Mouse (Mus musculus): ENCODE results near the gene Rsph1. TPM values are rescaled to one million over a fixed set of nuclear protein-coding genes. Genes with fewer than 3 reads are reported as not detected.

Rsph1 gene
- total RNA-seq (2021) = 1 to 10 TPM; 1.7 to 2.1 TPM

DNA sequence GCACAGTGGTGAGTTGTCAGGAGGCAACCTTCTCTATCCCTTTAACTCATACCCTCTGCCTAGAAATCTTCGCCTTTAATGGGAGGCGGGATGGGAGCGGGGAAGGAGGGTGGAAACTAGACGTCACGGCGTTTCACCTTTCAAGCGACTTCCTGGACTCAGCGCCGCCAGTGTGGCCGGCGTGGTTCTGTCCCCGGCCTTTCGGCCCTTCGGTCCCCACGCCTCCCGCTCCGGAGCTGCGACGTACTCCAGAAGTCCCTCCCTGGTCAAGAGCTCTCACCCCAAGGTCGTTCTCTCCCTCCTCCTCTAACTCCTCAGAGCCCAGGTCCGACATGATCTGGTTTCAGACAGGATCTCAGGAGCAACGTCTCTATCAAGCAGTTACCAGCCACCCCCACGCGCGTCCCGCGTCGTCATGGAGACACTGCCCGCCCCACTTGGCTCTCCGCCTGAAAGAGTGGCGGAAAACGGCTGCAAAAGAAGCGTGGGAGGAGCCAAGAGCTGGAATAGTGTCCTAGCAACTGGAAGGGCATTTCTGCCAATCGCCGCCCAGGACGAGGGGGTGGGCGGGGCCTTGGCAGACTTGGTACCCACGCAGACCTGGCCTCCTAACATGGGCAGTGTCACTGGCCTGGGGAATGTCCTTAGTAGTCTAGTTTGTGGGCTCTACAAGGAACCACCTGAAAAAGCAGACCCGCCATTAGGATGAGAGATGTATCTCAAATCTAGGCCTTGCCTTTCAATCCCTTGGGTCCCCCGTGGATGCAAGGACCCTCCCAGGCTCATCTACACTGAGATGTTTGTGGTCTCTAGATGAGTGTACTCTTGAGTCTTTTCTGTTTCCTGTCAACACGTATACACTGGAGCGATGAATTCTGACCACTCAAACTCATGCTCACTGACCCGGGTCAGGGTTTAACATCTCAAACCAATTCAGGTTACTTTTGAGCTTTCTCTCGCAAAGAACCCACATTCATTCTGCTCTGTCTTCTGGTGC, at the start of gene Rsph1:
Gene Rsph1 (minus strand): TSS at position 462 of the 997 bp plus-strand sequence.
- DNase-seq (ENCODE audit: low spot score) = peak; percentile 95
- intact Hi-C loops (cut with DNase I) = no loop called here

- no peak for DNase-seq (ENCODE audit: low spot score)
- intact Hi-C loops (cut with DNase I) = no loop called here
These were observed 49.2 kb upstream of the Rsph1 start for GRCm38 (mm10) chr17:31326220-31326852.

DNA sequence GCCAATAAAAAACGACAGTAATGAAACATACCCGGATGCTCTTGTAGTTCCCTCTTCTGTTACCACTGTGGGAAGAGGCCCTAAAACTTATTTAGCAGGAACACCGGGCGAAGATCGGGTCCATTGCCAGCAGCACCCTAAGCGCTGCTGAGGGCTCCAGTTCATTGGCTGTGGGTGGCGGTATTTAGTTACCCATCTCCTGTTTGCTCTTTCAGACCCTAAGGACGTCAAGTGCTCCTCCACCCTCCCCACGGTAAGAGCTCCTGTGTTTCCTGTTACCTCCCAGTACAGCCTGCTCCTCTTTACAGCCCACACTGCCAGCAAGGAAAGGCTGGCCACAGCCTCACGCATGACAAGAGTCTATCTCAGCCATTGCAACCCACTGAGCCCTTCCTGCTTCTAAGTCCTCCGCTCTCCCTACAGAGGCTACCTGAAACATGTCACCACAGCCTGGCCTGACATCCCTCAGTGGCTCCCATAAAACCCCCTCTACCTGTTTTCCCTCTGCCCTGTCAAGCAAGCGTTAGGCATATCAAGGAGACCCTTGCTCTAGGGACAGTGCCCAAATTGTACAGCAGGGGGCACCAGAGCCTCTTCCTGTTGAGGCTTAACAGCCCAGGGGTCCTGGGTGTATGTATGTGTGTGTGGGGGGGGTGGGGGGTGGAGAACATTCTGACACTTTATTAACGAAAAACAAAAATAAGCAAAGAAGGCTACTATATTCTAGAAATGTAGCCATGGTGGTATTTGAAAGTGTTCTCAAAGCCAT, 48.5 kb upstream of the Rsph1 start:
- DNase-seq (ENCODE audit: low spot score) = no peak
- intact Hi-C loops (cut with DNase I) = no loop called here

- intact Hi-C loops (cut with DNase I) = no loop called here
- no peak for DNase-seq (ENCODE audit: low spot score)
These were observed 47.0 kb upstream of the Rsph1 start for GRCm38 (mm10) chr17:31324227-31324626.

DNA sequence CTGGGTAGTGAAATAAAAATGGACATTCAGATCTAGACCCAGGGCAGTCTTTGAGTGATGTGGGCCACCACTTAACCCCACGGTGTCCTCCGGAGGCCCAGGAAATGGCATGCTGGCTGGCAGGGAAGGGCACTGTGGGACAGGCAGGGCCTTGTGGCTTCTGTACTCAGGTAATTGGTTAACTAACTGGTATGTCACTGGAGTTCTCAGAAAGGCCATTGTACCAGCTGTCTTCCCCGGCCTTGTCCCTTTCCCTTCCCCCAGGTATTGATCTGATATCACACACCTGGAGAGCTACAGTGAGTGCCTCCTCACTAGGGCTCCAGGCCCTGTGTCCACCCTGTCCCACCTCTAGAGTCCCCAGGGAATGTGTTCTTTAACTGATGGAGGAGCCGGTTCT, 46.2 kb upstream of the Rsph1 start:
- intact Hi-C loops (cut with DNase I) = no loop called here

GRCm38 (mm10) chr17:31322446-31322845, 45.3 kb upstream of the Rsph1 start:
- intact Hi-C loops (cut with DNase I) = no loop called here
- no peak for DNase-seq (ENCODE audit: low spot score)

More for the DNA sequence above, 46.2 kb upstream of the Rsph1 start:
- no peak for DNase-seq (ENCODE audit: low spot score)

GRCm38 (mm10) chr17:31321425-31321824, 44.2 kb upstream of the Rsph1 start:
- intact Hi-C loops (cut with DNase I) = no loop called here
- no peak for DNase-seq (ENCODE audit: low spot score)

- intact Hi-C loops (cut with DNase I) = loop anchor here (5.0 kb wide), 1 partner anchor 728 kb away; no protein-coding TSS in a partner anchor
- DNase-seq (ENCODE audit: low spot score) = no peak
These were observed 42.0 kb upstream of the Rsph1 start for GRCm38 (mm10) chr17:31318906-31319767.

DNA sequence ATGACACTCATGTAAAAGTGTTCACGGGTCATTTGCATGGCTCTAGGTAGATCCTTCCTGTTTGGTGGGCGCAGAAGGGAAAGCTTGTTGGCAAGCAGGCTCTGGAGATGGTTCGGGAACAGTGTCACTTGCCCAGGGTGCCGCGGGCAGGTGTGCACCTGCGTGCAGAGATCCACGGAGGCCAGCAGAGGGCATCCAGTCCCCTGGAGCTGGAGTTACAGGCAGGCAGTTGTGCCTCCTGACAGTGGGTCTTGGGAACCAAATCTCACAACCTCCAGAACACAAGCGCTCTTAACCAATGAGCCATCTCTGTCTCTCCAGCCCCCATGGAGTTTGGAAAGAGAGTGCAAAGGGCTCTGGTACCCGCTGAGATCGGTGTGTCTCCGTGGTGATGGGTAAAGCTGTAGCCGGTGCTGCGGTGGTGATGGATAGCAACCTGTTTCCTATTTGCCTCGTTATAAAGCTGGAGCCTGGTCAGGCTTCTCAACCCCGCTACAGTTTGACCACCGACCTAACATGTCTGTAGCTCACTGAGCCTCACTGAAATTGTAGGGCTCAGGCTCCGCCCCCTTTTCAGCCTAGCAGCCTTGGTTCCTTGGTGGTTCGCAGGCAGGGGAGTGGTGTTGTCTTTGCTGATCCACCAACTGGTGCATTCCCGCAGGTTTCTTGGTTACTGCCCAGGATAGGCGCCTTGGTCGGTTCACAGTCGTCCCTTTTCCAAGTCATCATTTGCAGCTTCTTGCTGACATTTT, 40.5 kb upstream of the Rsph1 start:
- intact Hi-C loops (cut with DNase I) = loop anchor here (5.0 kb wide), 1 partner anchor 730 kb away; no protein-coding TSS in a partner anchor
- no peak for DNase-seq (ENCODE audit: low spot score)

DNA sequence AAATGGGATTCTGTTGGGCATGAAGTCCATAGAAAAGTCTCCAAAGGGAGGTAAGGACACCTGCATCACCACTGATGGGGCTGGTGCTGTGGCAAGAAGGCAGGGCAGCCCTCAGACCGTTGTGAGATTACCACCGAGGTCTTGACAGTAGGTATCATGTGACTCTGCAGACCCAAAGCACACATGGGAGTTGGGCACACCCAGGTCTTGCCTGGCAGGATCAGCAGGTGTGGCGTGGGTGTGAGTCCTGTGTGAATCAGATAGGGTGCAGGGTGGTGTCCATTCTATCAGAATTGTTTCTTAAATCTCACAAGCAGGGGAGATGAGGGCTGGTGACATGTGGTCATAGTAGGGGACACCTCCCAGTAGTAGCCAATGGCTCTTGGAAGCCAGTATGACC, 39.8 kb upstream of the Rsph1 start:
- intact Hi-C loops (cut with DNase I) = loop anchor here (5.0 kb wide), 1 partner anchor 730 kb away; no protein-coding TSS in a partner anchor
- no peak for DNase-seq (ENCODE audit: low spot score)

GRCm38 (mm10) chr17:31315993-31316392, 38.8 kb upstream of the Rsph1 start:
- no peak for DNase-seq (ENCODE audit: low spot score)
- intact Hi-C loops (cut with DNase I) = loop anchor here (5.0 kb wide), 1 partner anchor 731 kb away; no protein-coding TSS in a partner anchor

GRCm38 (mm10) chr17:31315046-31315792, 38.0 kb upstream of the Rsph1 start:
- intact Hi-C loops (cut with DNase I) = loop anchor here (5.0 kb wide), 1 partner anchor 732 kb away; no protein-coding TSS in a partner anchor
- no peak for DNase-seq (ENCODE audit: low spot score)

DNA sequence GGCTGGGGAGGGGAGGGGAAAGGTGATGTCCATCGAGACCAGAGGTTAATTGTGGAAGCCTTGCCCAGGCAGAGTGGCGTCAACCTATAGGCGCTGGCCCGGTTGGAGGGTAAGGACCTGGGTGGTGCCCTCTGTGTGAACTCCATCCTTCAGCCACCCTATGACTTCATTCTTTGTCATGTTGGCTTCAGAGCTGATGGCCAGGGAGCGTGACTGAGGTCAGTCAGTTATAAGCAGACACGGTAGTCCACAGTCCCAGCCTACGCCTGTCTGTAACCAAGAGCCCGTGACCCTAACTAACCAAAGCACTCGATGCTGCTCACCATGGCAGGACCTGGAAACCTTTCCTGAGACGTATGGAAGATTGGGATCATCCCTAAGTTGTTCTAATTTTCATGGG, 35.5 kb upstream of the Rsph1 start:
- intact Hi-C loops (cut with DNase I) = no loop called here
- DNase-seq (ENCODE audit: low spot score) = no peak

GRCm38 (mm10) chr17:31311047-31311446, 33.9 kb upstream of the Rsph1 start:
- DNase-seq (ENCODE audit: low spot score) = no peak
- intact Hi-C loops (cut with DNase I) = no loop called here

- intact Hi-C loops (cut with DNase I) = loop anchor here (1.0 kb wide), 1 partner anchor 55 kb away; no protein-coding TSS in a partner anchor
- DNase-seq (ENCODE audit: low spot score) = no peak
These were observed 32.2 kb upstream of the Rsph1 start for GRCm38 (mm10) chr17:31309281-31309793.

GRCm38 (mm10) chr17:31308291-31308816, 31.2 kb upstream of the Rsph1 start:
- intact Hi-C loops (cut with DNase I) = no loop called here
- DNase-seq (ENCODE audit: low spot score) = no peak

DNA sequence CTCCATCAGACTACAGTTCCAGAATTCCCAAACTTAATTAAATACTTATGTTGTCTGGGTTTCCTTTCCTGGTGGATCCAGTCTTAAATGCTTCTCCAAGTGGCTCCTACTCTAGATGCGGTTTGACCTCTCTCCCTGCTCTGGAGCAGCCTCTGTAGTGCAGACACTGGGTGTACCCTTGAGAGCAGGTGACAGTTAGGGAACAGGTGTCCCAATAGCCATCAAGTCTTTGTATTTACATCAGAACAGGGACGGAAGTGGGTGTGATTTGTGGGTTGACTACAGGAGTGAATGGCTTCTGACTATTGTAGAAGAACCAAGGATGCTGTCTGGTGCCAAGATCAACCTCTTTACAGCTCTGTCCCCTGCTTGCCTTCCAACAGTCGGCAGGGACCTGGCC, 30.6 kb upstream of the Rsph1 start:
- intact Hi-C loops (cut with DNase I) = no loop called here
- no peak for DNase-seq (ENCODE audit: low spot score)
